ENCODE assay signal across 16 mouse cellular contexts in genomic region chr12:26367361-26367760, GRCm38 (mm10). TPM values are rescaled to one million over a fixed set of nuclear protein-coding genes. Genes with fewer than 3 reads are reported as not detected.
DNase-seq lines count a peak whose midpoint lies in the region; ATAC-seq and TF ChIP-seq lines count a peak whose summit lies in the region.
"Had no signal": no experiment of that assay in that cellular context is flagged by ENCODE, and none has a peak within 500 bp of the region (broad histone marks: within the 10 kb centered on the region; RNA-seq: fewer than 3 reads in every experiment).

No protein-coding gene starts in this region.

- no peak for ATAC-seq in hindbrain, embryonic 11.5 days (ENCODE audit: low FRiP score)

- TF ChIP-seq CTCF in liver, adult 2 months (IDR thresholded peaks at IDR 0.05; ENCODE audit: low read depth, low read length) = no peak

- peaks cover 2% of the 10 kb centered on the region; the same call in 1 of the 2 replicates for H3K4me1 ChIP-seq in liver, adult 2 months (ENCODE audit: control insufficient read depth, insufficient read depth, low read length)
- no peaks in the 10 kb centered on the region for H3K4me1 ChIP-seq in hindbrain, embryonic 11.5 days (replicated peaks; ENCODE audit: control insufficient read depth, insufficient read depth, low read length)

- H3K4me3 ChIP-seq in liver, adult 2 months (ENCODE audit: insufficient read depth, low read depth, low read length) = no peak overlapping the region
- H3K4me3 ChIP-seq in hindbrain, embryonic 11.5 days (ENCODE audit: low read depth, low read length) = no peak overlapping the region
- H3K4me3 ChIP-seq: erythroblast, embryonic 14.5 days; hindbrain, embryonic 10.5 days; neural tube, embryonic 12.5 days had no signal

- TF ChIP-seq POLR2A in liver, adult 2 months (IDR thresholded peaks at IDR 0.05; ENCODE audit: extremely low read depth, insufficient read depth, low read length) = no peak

- intact Hi-C loops in heart, postnatal 25 days (cut with DNase I) = no loop called here

- H3K36me3 ChIP-seq in liver, adult 2 months (ENCODE audit: control insufficient read depth, insufficient read depth, low read length) = no peaks in the 10 kb centered on the region
- H3K36me3 ChIP-seq in hindbrain, embryonic 11.5 days (ENCODE audit: control insufficient read depth, insufficient read depth, low read length) = no peaks in the 10 kb centered on the region
- H3K36me3 ChIP-seq: neural tube, embryonic 12.5 days had no signal

- peak; percentile 30 for DNase-seq in adrenal gland, postnatal 10 days
- DNase-seq in adrenal gland, adult 18-20 months (ENCODE audit: low spot score in 2 of 2) = no peak
- peak; percentile 75 for DNase-seq in liver, adult 2 months (ENCODE audit: extremely low read depth, low read depth, low spot score)
- no peak for DNase-seq in liver
- DNase-seq in heart, postnatal 25 days (ENCODE audit: low spot score) = peak; percentile 47
- peak; percentile 40 for DNase-seq in kidney, postnatal 14 days
- DNase-seq in cerebellum, adult 9-10 months = no peak
- no peak for DNase-seq in hindbrain, embryonic 11.5 days (ENCODE audit: low spot score)
- DNase-seq: adrenal gland, adult 2 months; cerebellum, postnatal 10 days; layer of hippocampus, postnatal 36 days; left cerebral cortex, postnatal 4 days had no signal

- H3K9me3 ChIP-seq in hindbrain, embryonic 11.5 days (ENCODE audit: control insufficient read depth, low read length) = no peaks in the 10 kb centered on the region
- H3K9me3 ChIP-seq: hindbrain, embryonic 10.5 days; neural tube, embryonic 12.5 days had no signal

- 35% methylated on average over 2 of the region's 2 CpGs for whole genome bisulfite sequencing in liver, adult 2 months
- 92% methylated on average over 2 of the region's 2 CpGs for WGBS in hindbrain, embryonic 11.5 days

- H3K79me2 ChIP-seq in liver, adult 2 months (ENCODE audit: control insufficient read depth, insufficient read depth, low read length) = no peaks in the 10 kb centered on the region

- no peak overlapping the region for H3K9ac ChIP-seq in liver, adult 2 months (ENCODE audit: low read depth, low read length)
- no peak overlapping the region for H3K9ac ChIP-seq in hindbrain, embryonic 11.5 days (ENCODE audit: low read depth, low read length)
- H3K9ac ChIP-seq: liver, embryonic 14.5 days; neural tube, embryonic 12.5 days had no signal

- H3K4me2 ChIP-seq in hindbrain, embryonic 11.5 days (replicated peaks; ENCODE audit: low read depth, low read length) = no peak overlapping the region
- H3K4me2 ChIP-seq: neural tube, embryonic 12.5 days had no signal

- no peaks in the 10 kb centered on the region for H3K27me3 ChIP-seq in liver, adult 2 months (ENCODE audit: control insufficient read depth, insufficient read depth, low read length)
- H3K27me3 ChIP-seq in hindbrain, embryonic 11.5 days (ENCODE audit: control insufficient read depth, insufficient read depth, low read length) = no peaks in the 10 kb centered on the region
- H3K27me3 ChIP-seq: neural tube, embryonic 12.5 days had no signal

- no peak overlapping the region for H3K27ac ChIP-seq in liver, adult 2 months (replicated peaks; ENCODE audit: insufficient read depth, low read depth, low read length)
- no peak overlapping the region for H3K27ac ChIP-seq in hindbrain, embryonic 11.5 days (ENCODE audit: low read depth, low read length)
- H3K27ac ChIP-seq: hindbrain, embryonic 10.5 days; liver, embryonic 14.5 days; neural tube, embryonic 12.5 days had no signal

RNA-seq across cellular contexts. Expression of gene Rnf144a, which starts 47.7 kb away (rescaled TPM):
- total RNA-seq in adrenal gland, postnatal 10 days (2021) = 10 to 100 TPM; 32.3 to 48.8 TPM
- total RNA-seq in adrenal gland, adult 18-20 months (2021) = 10 to 100 TPM; 18.6 to 19.2 TPM
- total RNA-seq in liver, adult 2 months (2014; rRNA removed) = 2.0 and 3.3 TPM in 2 replicates
- 2.3 and 2.8 TPM in 2 replicates for polyA plus RNA-seq in liver, adult 2 months (2012; rRNA removed)
- total RNA-seq in heart, postnatal 25 days (2021) = 10 to 100 TPM; 15.5 to 22.1 TPM
- 23.7 and 30.8 TPM in 2 replicates for polyA plus RNA-seq in hindbrain, embryonic 11.5 days (2014; fragmentation: Nextera tagmentation; extraction: Ambion mirVana)
- polyA plus RNA-seq: erythroblast, embryonic 14.5 days had no signal

Comparison
In these comparisons a context has a peak if more than half of its experiments do, and no peak if none do; other contexts are left out.
1. DNase-seq: peak in adrenal gland, postnatal 10 days (single experiment), liver, adult 2 months (single experiment), heart, postnatal 25 days (single experiment) and kidney, postnatal 14 days (single experiment); none in adrenal gland, adult 18-20 months (0 of 2), liver (single experiment), cerebellum, adult 9-10 months (single experiment) and hindbrain, embryonic 11.5 days (single experiment).